Mouse (Mus musculus) liver, adult 2 months (tissue): ENCODE results near the gene Stip1.

ENCODE experiments used
- CTCF ChIP-seq: fragments of 200-500 bp; IDR thresholded peaks from 2 replicates; pipeline ENCODE4 v1.5.1; 2011; ENCODE audit warnings: low read depth, low read length, control low read depth
- POLR2A ChIP-seq: fragments of 200-500 bp; IDR thresholded peaks from 2 replicates; pipeline ENCODE4 v1.6.1; 2011; ENCODE audit warnings: low read length, control low read depth; ENCODE audit not compliant: insufficient read depth; ENCODE audit errors: extremely low read depth

DNA sequence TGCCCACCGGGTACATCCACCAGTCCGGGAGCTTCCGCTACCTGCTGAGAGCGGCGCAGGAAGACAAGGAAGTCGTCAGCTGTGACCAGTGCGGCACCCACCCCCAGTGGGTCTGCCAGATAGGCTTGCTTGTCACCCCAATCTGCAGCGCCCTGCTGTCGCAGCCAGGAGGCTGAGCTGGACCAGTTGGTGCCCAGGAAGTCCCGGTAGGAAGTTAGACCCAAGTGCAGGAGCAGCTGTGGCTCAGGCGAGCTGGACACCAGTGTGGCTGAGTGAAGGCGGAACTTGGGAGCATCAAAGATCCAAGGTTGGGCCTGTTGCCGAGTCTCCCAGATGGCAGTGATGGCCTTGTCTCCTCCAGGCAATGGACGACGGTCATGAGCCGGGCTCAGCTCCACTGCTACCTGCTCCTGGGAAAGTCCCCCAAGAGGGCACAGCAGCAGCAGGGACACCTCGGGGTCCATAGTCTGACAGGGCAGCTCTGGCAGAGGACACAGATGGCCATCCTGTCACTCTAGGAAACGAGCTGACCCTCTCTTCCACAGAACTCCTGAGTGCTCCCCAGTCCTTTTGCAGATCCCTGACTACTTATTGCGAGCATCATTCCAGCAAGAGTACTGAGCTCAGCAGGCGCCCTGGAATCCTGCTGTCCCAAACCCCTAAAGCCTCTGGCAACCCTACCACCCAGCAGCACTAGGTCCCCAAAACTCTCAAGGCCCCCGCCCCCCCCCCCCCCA, 44.3 kb downstream of the Stip1 start:
- TF ChIP-seq CTCF: no peak
- TF ChIP-seq POLR2A: no peak
